34 mouse cellular contexts compared by ENCODE assay signal in the genomic region with DNA sequence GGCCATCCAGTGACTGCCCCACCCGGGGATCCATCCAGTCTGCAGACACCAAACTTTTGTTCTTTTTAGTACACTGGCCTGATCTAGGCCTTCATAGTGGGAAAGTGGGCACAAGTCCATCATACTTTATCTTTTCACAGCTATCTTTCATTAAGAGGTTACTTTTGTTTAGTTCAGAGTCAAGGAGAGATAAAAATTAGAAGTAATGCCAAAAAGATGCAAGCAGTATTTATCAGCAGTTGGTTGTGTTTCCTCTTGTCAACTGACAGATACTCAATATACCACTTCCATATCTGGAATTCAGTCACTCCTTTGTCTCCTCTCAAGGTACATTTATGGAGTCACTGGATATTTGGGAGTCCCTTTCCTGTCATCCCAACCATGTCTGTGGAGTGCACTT.
"Had no signal": no experiment of that assay in that cellular context is flagged by ENCODE, and none has a peak within 500 bp of the region (broad histone marks: within the 10 kb centered on the region; RNA-seq: fewer than 3 reads in every experiment).

No protein-coding gene starts in this region.

- H3K4me1 ChIP-seq: heart, embryonic 10.5 days; heart, embryonic 13.5 days; heart, embryonic 15.5 days; hindbrain, embryonic 10.5 days; hindbrain, embryonic 12.5 days; hindbrain, embryonic 13.5 days; hindbrain, embryonic 15.5 days; intestine, embryonic 15.5 days; kidney, embryonic 15.5 days had no signal

- H3K9me3 ChIP-seq: heart, embryonic 10.5 days; heart, embryonic 13.5 days; heart, embryonic 15.5 days; hindbrain, embryonic 10.5 days; hindbrain, embryonic 12.5 days; hindbrain, embryonic 13.5 days; hindbrain, embryonic 15.5 days; intestine, embryonic 15.5 days; kidney, embryonic 15.5 days had no signal

- DNase-seq: heart, postnatal 10 days; heart, postnatal 14 days; heart, postnatal 36 days; heart, postnatal 4 days; kidney, adult 11 months; kidney, adult 18-20 months; kidney, adult 2 months; kidney, adult 8-10 months; kidney, adult 9 months; kidney, postnatal 10 days; kidney, postnatal 14 days; kidney, postnatal 25 days; kidney, postnatal 36 days; kidney, postnatal 4 days; layer of hippocampus, adult 9-11 months; layer of hippocampus, postnatal 36 days had no signal

- H3K4me3 ChIP-seq: heart, embryonic 10.5 days; heart, embryonic 13.5 days; heart, embryonic 15.5 days; hindbrain, embryonic 10.5 days; hindbrain, embryonic 12.5 days; hindbrain, embryonic 13.5 days; hindbrain, embryonic 15.5 days; intestine, embryonic 15.5 days; kidney, embryonic 15.5 days; layer of hippocampus, adult 2 months had no signal

- H3K27ac ChIP-seq: heart, embryonic 10.5 days; heart, embryonic 13.5 days; heart, embryonic 15.5 days; hindbrain, embryonic 10.5 days; hindbrain, embryonic 12.5 days; hindbrain, embryonic 13.5 days; hindbrain, embryonic 14.5 days; hindbrain, embryonic 15.5 days; hindbrain, postnatal 0 days; intestine, embryonic 15.5 days; kidney, embryonic 15.5 days; kidney, postnatal 0 days; layer of hippocampus, adult 2 months had no signal

- H3K36me3 ChIP-seq: heart, embryonic 10.5 days; heart, embryonic 13.5 days; heart, embryonic 15.5 days; hindbrain, embryonic 10.5 days; hindbrain, embryonic 12.5 days; hindbrain, embryonic 13.5 days; hindbrain, embryonic 15.5 days; intestine, embryonic 15.5 days; kidney, embryonic 15.5 days had no signal

- H3K4me2 ChIP-seq: heart, embryonic 11.5 days; heart, embryonic 13.5 days; heart, embryonic 15.5 days; hindbrain, embryonic 12.5 days; hindbrain, embryonic 13.5 days; hindbrain, embryonic 14.5 days; hindbrain, embryonic 15.5 days; intestine, embryonic 15.5 days; kidney, embryonic 15.5 days had no signal

- ATAC-seq: hindbrain, embryonic 16.5 days; hindbrain, postnatal 0 days; inflammation-experienced regulatory T-cells, adult 6 months; intestine, embryonic 15.5 days; intestine, embryonic 16.5 days; intestine, postnatal 0 days had no signal

- H3K27me3 ChIP-seq: heart, embryonic 13.5 days; heart, embryonic 15.5 days; hindbrain, embryonic 12.5 days; hindbrain, embryonic 13.5 days; hindbrain, embryonic 15.5 days; intestine, embryonic 15.5 days; kidney, embryonic 15.5 days had no signal

- H3K9ac ChIP-seq: heart, embryonic 13.5 days; heart, embryonic 15.5 days; hindbrain, embryonic 12.5 days; hindbrain, embryonic 13.5 days; hindbrain, embryonic 14.5 days; hindbrain, embryonic 15.5 days; intestine, embryonic 15.5 days; kidney, embryonic 15.5 days had no signal
